Mouse (Mus musculus): ENCODE measurements around the gene Ccdc177. TPM values are rescaled to one million over a fixed set of nuclear protein-coding genes. Genes with fewer than 3 reads are reported as not detected.

Ccdc177 gene
- polyA plus RNA-seq, 1 experiment from 2014 or later: 2.8 TPM

DNA sequence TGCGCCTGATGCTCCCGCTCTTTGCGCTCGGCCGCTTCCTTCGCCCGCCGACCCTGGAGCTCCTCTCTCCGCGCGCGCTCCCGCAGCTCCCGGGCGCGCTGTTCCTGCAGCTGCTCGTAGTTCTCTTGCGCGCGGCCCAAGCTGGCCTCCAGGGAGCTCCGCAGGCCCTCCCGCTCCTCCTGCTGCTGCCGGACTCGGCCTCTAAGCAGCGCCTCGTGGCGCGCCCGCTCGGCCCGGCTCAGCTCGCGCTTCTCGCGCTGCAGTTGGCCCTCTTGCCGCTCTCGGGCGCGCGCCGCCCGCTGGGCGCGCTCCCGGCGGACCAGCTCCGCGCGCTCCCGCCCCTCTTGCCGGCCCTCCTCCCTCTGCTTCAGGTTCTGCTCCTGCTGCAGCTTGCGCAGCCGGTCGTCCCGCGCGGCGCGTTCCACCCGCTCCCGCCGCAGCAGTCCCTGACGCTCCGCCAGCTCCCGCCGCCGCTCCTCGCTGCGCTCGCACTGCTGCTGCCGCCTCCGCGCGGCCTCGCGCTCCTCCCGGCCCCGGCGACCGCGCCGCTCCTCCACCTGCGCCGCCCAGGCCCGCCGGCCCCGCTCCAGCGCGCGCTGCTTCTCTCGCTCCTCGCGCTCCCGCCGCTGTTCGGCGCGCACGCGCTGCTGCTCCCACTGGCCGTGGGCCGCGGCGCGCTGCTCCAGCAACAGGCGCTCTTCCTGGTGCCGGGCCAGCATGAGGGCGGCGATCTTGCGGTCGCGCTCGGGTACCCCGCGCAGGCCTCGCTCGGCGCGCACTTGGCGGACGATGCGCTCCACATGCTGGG, 2.5 kb downstream of the Ccdc177 start:
- peak overlapping the region; percentile 94 for H3K9ac ChIP-seq
- ATAC-seq (ENCODE audit: low read depth): peak; percentile 59
- no peaks in the 10 kb centered on the region for H3K9me3 ChIP-seq
- H3K36me3 ChIP-seq: peaks cover 51% of the 10 kb centered on the region
- H3K27ac ChIP-seq (replicated peaks): peak overlapping the region; percentile 96
- peaks cover 36% of the 10 kb centered on the region for H3K4me1 ChIP-seq (replicated peaks)
- peaks cover 9% of the 10 kb centered on the region for H3K27me3 ChIP-seq
- WGBS: 2% methylated on average over 119 of the region's 122 CpGs
- H3K4me3 ChIP-seq: peak overlapping the region; percentile 61
- peak overlapping the region; percentile 77 for H3K4me2 ChIP-seq

DNA sequence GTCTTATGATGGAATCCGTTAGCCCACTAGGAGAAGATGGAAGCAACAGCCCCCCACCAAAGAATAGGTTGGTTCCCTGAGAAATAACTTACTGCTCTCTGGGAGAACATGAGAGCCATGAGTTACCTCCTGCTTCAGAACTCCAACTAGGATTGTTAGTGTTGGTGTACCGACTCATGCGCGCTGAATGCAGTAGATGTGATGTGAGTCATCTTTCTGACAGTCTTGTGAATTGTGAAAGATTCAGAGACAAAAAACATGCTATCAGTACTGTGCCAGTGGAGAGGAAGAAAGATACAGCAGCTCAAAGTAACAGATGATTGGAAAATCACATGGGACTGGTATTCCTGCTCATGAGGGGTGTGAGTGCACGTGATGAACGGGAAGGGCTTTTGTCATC, 8.9 kb downstream of the Ccdc177 start:
- peaks cover 2% of the 10 kb centered on the region; the same call in 1 of the 2 replicates for H3K27me3 ChIP-seq
- no peak overlapping the region for H3K27ac ChIP-seq (replicated peaks)
- H3K4me1 ChIP-seq (replicated peaks): peaks cover under 1% of the 10 kb centered on the region; the same call in 1 of the 2 replicates
- H3K36me3 ChIP-seq: peaks cover 32% of the 10 kb centered on the region
- H3K9ac ChIP-seq: no peak overlapping the region
- 92% methylated on average over 6 of the region's 6 CpGs for WGBS
- H3K9me3 ChIP-seq: no peaks in the 10 kb centered on the region
- H3K4me2 ChIP-seq: no peak overlapping the region
- H3K4me3 ChIP-seq: no peak overlapping the region
- no peak for ATAC-seq (ENCODE audit: low read depth)

DNA sequence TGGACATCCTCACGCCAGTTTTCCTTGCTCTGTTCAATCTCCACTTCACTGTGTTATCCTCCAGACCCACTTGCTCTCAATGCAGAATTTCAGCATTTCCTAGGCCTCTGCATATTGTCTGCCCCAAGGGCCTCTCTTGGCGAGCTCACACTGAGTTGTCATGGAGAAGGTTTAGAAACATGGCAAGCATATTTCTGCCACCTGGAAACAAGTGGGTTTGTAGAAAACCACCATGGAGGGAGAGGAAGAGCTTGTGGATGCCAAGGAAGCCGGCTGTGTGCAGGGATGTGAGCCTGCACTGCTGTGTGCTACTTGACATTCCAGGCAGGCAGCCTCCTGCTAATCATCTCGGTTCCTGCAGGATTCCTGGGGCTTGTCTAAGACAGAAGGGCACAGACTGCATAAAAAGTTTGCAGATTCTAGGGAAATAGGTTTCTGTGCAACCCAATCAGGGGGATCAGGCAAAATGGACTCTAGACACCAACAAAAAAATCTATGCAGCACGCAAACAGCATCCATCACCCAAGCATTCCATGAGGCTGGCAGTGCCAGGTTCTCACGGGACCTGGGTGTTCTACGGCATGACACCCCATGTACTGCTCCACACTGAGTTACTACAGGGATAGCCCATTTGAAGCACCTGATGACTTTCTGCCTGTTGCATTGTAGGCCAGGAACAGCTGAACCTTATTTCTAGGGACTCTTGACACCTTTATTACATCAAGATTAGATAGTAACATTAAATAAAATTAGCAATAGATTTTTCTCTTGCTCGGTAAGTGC, 14.3 kb downstream of the Ccdc177 start:
- Histone ChIP-seq H3K4me2 (no peak overlapping the region), H3K4me1 (replicated peaks) (peaks cover 11% of the 10 kb centered on the region), H3K27ac (replicated peaks) (peak overlapping the region; percentile 35), H3K9me3 (no peaks in the 10 kb centered on the region), H3K4me3 (no peak overlapping the region), H3K9ac (no peak overlapping the region; the same call in 1 of the 2 replicates), H3K36me3 (no peaks in the 10 kb centered on the region), H3K27me3 (peaks cover 2% of the 10 kb centered on the region; the same call in 1 of the 2 replicates)
- WGBS: 54% methylated on average over 8 of the region's 8 CpGs
- ATAC-seq (ENCODE audit: low read depth): peak; percentile 67; the same call in 1 of the 2 replicates

DNA sequence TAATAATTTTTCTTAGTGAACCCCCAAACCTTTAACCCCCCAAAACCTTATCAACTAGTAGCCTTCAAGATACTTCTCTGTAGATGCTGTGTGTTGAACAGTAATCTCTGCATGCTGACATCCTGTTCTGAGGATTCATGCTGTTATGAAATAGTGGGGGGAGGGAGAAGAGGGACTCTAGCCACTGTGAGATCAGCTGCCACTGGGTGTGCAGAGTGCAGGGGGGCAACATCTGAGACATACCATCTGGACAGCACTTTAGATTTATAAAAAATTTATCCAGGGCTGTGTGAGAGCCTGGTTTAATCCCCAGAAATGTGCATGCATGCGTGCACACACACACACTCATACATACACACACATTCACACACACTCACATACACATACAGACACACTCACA, 15.9 kb downstream of the Ccdc177 start:
- Histone ChIP-seq H3K27me3 (peaks cover 5% of the 10 kb centered on the region; the same call in 1 of the 2 replicates), H3K27ac (replicated peaks) (no peak overlapping the region), H3K4me2 (no peak overlapping the region), H3K9me3 (no peaks in the 10 kb centered on the region), H3K9ac (no peak overlapping the region), H3K4me3 (no peak overlapping the region), H3K36me3 (no peaks in the 10 kb centered on the region), H3K4me1 (replicated peaks) (peaks cover 11% of the 10 kb centered on the region)
- WGBS: 100% methylated on average over 1 of the region's 1 CpGs
- ATAC-seq (ENCODE audit: low read depth): no peak

DNA sequence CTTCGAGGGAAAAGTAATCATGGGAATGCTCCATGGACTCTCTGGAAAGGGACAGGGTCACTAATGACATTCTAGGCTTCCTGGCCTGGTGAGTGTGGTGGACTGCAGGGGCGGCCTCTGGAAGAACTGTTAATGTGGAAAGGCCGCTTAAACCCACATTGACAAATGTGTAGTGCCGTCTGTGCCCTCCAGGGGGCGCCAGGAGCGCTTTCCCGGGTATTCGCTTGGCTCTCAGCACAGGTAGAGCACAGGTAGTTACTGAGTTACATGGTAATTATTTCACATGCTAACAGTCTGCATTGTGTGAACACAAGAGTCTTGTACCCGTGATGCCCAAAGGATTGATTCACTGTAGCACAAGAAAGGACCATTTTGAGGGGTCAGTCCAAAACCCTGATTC, 21.0 kb downstream of the Ccdc177 start:
- 34% methylated on average over 9 of the region's 9 CpGs for WGBS

DNA sequence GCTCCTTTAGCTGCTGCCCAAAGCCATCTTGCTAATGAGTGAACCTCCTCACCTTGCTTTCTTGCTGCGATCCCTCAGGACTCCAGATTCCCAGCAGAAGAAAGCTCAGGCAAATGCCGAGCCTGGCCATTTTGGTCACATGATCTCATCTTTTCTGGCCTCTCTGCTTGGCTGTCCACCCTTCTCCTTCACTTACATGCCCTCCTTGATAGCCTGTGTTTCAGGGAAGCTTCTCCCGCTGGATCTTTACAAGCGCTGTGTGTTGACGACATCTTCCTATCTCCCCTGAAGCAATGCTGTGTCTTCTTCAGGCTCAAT, 23.2 kb downstream of the Ccdc177 start:
- 61% methylated on average over 5 of the region's 5 CpGs for WGBS

More for the DNA sequence above, 21.0 kb downstream of the Ccdc177 start:
- no peaks in the 10 kb centered on the region for H3K9me3 ChIP-seq
- no peak overlapping the region for H3K4me3 ChIP-seq
- H3K4me2 ChIP-seq: no peak overlapping the region
- H3K4me1 ChIP-seq (replicated peaks): peaks cover 21% of the 10 kb centered on the region
- H3K9ac ChIP-seq: no peak overlapping the region
- H3K27ac ChIP-seq (replicated peaks): no peak overlapping the region
- H3K36me3 ChIP-seq: no peaks in the 10 kb centered on the region
- ATAC-seq (ENCODE audit: low read depth): no peak
- peaks cover 5% of the 10 kb centered on the region; the same call in 1 of the 2 replicates for H3K27me3 ChIP-seq

DNA sequence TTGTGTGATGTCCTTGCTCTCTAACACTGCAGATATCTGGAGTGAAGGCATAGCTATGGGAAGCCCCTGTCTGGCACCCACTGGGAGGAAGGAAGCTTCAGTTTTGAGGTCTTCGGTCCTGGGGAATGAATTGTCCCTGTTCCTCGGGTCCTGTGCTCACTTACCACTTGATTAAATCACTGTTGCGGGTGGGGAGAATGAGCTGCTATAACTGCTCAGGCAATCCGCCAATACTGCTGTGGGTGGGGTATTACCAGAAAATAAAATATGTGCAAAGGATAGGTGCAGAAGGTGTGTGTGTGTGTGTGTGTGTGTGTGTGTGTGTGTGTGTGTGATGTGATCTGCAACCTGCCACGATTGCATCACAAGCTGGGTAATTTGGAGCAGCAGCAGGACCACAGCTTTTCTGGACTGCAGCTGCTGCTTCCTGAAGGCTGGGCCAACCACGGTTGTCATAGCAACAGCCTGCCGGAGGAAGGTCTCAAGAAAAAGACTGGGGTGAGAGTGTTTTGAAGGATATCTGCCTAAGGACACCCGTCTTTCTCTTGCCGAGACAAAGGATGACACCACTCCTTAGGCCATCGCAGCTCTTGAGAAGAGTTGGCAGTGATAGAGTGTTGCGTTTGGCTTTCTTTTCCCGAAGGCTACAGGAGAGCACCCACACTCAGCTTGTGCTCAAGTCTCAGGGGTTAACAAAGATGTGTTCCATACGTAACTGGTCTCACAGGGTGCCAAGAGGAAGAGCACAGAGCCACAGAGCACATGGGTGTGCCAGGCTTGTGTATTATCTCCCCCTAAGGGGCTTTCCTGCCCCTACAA, 23.8 kb downstream of the Ccdc177 start:
- Histone ChIP-seq H3K9me3 (no peaks in the 10 kb centered on the region), H3K36me3 (no peaks in the 10 kb centered on the region), H3K4me2 (peak overlapping the region; percentile 34), H3K27ac (replicated peaks) (peak overlapping the region; percentile 91), H3K4me3 (no peak overlapping the region), H3K9ac (peak overlapping the region; percentile 61), H3K4me1 (replicated peaks) (peaks cover 21% of the 10 kb centered on the region), H3K27me3 (peaks cover 5% of the 10 kb centered on the region; the same call in 1 of the 2 replicates)
- ATAC-seq (ENCODE audit: low read depth): peak; percentile 69
- WGBS: 13% methylated on average over 13 of the region's 13 CpGs

More for the DNA sequence above, 23.2 kb downstream of the Ccdc177 start:
- no peaks in the 10 kb centered on the region for H3K36me3 ChIP-seq
- H3K4me3 ChIP-seq: no peak overlapping the region
- H3K27ac ChIP-seq (replicated peaks): peak overlapping the region; percentile 91
- H3K9ac ChIP-seq: peak overlapping the region; percentile 61; the same call in 1 of the 2 replicates
- peak overlapping the region; percentile 34 for H3K4me2 ChIP-seq
- H3K9me3 ChIP-seq: no peaks in the 10 kb centered on the region
- H3K4me1 ChIP-seq (replicated peaks): peaks cover 21% of the 10 kb centered on the region
- peaks cover 5% of the 10 kb centered on the region; the same call in 1 of the 2 replicates for H3K27me3 ChIP-seq
- ATAC-seq (ENCODE audit: low read depth): peak; percentile 3; the same call in 1 of the 2 replicates

DNA sequence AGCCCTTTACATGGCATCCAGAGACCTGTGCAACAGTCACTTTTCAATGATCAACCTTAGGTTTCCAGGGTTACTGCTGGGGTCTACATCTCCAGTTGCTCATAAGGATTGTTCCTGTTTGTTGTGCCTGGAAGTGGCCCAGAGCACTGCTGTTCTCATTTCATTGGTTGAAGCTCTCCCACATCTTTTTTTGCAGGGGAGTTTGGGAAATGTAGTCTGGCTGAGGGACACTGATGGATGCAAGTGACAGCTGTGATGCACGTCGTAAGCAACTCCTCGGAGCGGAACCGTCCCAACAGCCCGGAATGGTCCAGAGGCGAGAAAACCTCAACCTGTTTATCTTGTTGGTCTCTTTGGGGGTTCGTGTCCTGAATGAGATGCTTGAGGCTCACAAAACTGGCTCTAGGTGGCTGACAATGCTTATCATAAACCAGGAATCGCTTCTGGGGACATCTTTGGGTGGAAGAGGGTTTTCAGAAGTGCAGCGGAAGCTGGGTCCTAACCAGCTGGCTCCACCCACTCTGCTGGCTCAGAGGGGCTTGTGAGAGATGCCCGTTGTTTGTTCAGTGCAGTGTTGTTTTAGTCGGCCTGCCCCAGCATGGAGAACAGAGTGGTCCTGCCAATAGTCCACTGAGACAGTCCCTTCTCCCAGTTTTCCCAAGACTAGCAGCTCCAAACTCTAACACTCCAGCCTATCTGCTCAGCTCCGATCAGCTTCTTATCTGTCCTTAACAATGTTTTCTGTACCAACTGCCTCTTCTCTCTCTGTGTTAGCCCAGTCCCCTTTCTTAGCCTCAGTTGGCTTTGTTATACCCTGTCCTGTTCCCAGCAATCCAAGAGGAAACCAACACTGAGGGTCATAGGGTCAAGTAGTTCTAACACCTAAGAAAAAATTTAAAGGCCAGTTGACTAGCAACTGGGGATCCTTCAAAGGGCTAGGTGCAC, 25.7 kb downstream of the Ccdc177 start:
- no peak overlapping the region for H3K27ac ChIP-seq (replicated peaks)
- WGBS: 59% methylated on average over 13 of the region's 13 CpGs
- no peaks in the 10 kb centered on the region for H3K36me3 ChIP-seq
- no peak overlapping the region for H3K4me3 ChIP-seq
- H3K27me3 ChIP-seq: no peaks in the 10 kb centered on the region
- no peaks in the 10 kb centered on the region for H3K9me3 ChIP-seq
- H3K4me1 ChIP-seq (replicated peaks): peaks cover 21% of the 10 kb centered on the region
- ATAC-seq (ENCODE audit: low read depth): no peak
- H3K9ac ChIP-seq: no peak overlapping the region
- no peak overlapping the region for H3K4me2 ChIP-seq

DNA sequence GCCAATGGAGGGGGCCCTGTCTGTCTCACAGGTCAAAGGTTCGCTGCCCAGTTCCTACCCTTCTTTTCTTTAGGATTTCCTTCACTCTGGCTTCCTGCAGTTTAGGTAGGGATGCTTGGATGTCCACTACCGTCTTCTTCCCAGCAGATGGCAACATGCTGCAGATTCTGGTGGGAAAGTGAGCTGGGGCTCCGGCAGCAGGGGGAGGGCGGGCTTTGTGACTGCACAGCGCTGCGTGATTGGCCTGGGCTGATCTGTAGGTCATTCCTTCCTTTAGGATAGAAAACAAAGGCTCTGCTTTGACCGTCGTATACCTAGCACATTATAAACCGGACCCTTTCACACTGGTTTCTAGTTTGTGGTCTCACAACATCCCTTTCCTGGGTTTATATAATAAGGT, 29.9 kb downstream of the Ccdc177 start:
- Histone ChIP-seq H3K27me3 (no peaks in the 10 kb centered on the region), H3K9ac (no peak overlapping the region), H3K4me2 (peak overlapping the region; percentile 31; the same call in 1 of the 2 replicates), H3K4me1 (replicated peaks) (peaks cover under 1% of the 10 kb centered on the region; the same call in 1 of the 2 replicates), H3K27ac (replicated peaks) (0 out of 2 replicates have a peak overlapping the region, but pooled peaks have one; percentile 13), H3K9me3 (no peaks in the 10 kb centered on the region), H3K36me3 (no peaks in the 10 kb centered on the region), H3K4me3 (no peak overlapping the region)
- WGBS: 4% methylated on average over 9 of the region's 9 CpGs
- peak; percentile 90 for ATAC-seq (ENCODE audit: low read depth)

DNA sequence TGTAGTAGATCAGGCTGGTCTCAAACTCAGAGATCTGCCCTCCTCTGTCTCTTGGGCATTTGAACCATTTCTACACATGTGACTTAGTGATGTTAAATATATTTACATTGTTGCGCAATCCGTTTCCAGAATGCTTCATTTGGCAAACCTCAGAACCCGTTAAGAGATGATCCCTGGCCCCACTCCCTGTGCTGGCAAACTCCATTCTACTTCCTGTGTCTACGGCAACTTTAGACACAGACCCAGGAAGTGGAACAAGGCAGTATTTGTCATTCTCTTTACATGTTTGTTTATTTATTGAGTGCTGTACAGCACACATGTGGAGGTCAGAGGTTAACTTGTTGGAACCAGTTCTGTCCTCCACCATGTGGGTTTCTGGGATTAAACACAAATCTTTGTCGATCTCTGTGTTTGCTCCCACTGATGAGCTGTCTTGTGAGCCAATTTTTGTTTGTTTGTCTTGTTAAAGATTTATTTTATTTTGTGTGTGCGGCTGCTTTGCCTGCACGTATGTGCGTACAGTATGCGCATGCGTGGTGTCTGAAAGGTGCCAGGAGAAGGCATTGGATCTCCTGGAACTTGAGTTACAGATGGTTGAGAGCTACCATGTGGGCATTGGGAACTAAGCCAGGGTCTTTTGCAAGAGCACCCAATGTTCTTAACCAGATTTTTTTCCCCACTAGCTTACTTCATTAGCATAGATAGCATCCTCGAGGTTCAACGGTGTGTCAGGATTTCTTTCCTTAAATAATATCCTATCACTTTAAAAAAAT, 30.5 kb downstream of the Ccdc177 start:
- no peak for ATAC-seq (ENCODE audit: low read depth)
- Histone ChIP-seq H3K27me3 (no peaks in the 10 kb centered on the region), H3K27ac (replicated peaks) (no peak overlapping the region), H3K4me3 (no peak overlapping the region), H3K9ac (no peak overlapping the region), H3K36me3 (no peaks in the 10 kb centered on the region), H3K9me3 (no peaks in the 10 kb centered on the region), H3K4me2 (no peak overlapping the region), H3K4me1 (replicated peaks) (no peaks in the 10 kb centered on the region)
- WGBS: 88% methylated on average over 12 of the region's 12 CpGs

Measured in neural tube, embryonic 13.5 days (tissue).